Mouse (Mus musculus): ENCODE results near the gene Txndc12. TPM values are rescaled to one million over a fixed set of nuclear protein-coding genes. Genes with fewer than 3 reads are reported as not detected.

Gene Txndc12
- total RNA-seq, 2 experiments from 2014 or later, result 70.8 to 71.6 TPM

Other genes with a start within 250 kb of the Txndc12 start
- gene Cc2d1b, start 214.7 kb upstream of the Txndc12 start, total RNA-seq (2021), result 10 to 100 TPM; 34.3 to 50.1 TPM
- gene 3110021N24Rik, start 115.0 kb upstream of the Txndc12 start, total RNA-seq (2021), result under 1 TPM; 0.23 to 0.56 TPM
- gene Zfyve9, start 53.8 kb upstream of the Txndc12 start, total RNA-seq (2021), result 10 to 100 TPM; 26.3 to 31.3 TPM
- gene Btf3l4, start 987 bp upstream of the Txndc12 start, total RNA-seq (2021), result 100 to 1,000 TPM; 112 to 159 TPM
- 10 to 100 TPM; 33.4 to 39.0 TPM for gene Kti12, start 13.2 kb downstream of the Txndc12 start, total RNA-seq (2021)
- gene A730015C16Rik, start 14.0 kb downstream of the Txndc12 start, total RNA-seq (2021), result not detected
- 10 to 100 TPM; 30.7 to 37.6 TPM for gene Rab3b, start 44.5 kb downstream of the Txndc12 start, total RNA-seq (2021)
- gene Nrd1, start 166.1 kb downstream of the Txndc12 start, total RNA-seq (2021), result 100 to 1,000 TPM; 115 to 125 TPM

Measured in adrenal gland, postnatal 36 days (tissue).